Mouse (Mus musculus) stomach, postnatal 0 days (tissue): ENCODE results near the gene Sgca. TPM values are rescaled to one million over a fixed set of nuclear protein-coding genes. Genes with fewer than 3 reads are reported as not detected.

Source experiments
- ATAC-seq: fragments of 200-750 bp; cut with Nextera tagmentation; 2 replicates; pipeline ENCODE4 v1.8.0; 2017; ENCODE audit not compliant: low FRiP score, low TSS enrichment
- DNase-seq: peaks from one replicate; pipeline ENCODE4 v3.0.0-alpha.2; 2016; ENCODE audit warnings: low spot score
- H3K27ac ChIP-seq: fragments of 300-500 bp; sonication (generic); replicated peaks from 2 replicates; pipeline ENCODE4 v1.5.1; 2014; ENCODE audit warnings: mild to moderate bottlenecking, control low read depth
- H3K27me3 ChIP-seq: fragments of 300-500 bp; sonication (generic); 2 replicates; pipeline ENCODE4 v1.6.1; 2014; ENCODE audit warnings: low read length; ENCODE audit not compliant: control insufficient read depth, insufficient read depth
- H3K36me3 ChIP-seq: fragments of 300-500 bp; sonication (generic); 2 replicates; pipeline ENCODE4 v1.6.1; 2014; ENCODE audit warnings: low read length, mixed read lengths; ENCODE audit not compliant: control insufficient read depth, insufficient read depth
- H3K4me1 ChIP-seq: fragments of 300-500 bp; sonication (generic); replicated peaks from 2 replicates; pipeline ENCODE4 v1.6.1; 2014; ENCODE audit warnings: antibody characterized with exemption; ENCODE audit not compliant: control insufficient read depth, insufficient read depth
- H3K4me2 ChIP-seq: fragments of 300-500 bp; sonication (generic); replicated peaks from 2 replicates; pipeline ENCODE4 v1.6.1; 2014; ENCODE audit warnings: low read depth, mild to moderate bottlenecking, control low read depth, moderate library complexity
- H3K4me3 ChIP-seq: fragments of 300-500 bp; sonication (generic); 2 replicates; pipeline ENCODE4 v1.5.1; 2014; ENCODE audit warnings: low read depth, low read length, control low read depth
- H3K9ac ChIP-seq: fragments of 300-500 bp; sonication (generic); 2 replicates; pipeline ENCODE4 v1.6.1; 2014; ENCODE audit warnings: mild to moderate bottlenecking, low read length, control low read depth, mixed read lengths
- H3K9me3 ChIP-seq: fragments of 300-500 bp; sonication (generic); 2 replicates; pipeline ENCODE4 v1.6.1; 2016; ENCODE audit warnings: low read length; ENCODE audit not compliant: control insufficient read depth
- CTCF ChIP-seq: IDR thresholded peaks from 2 replicates; pipeline ENCODE4 v1.5.1; 2016; ENCODE audit warnings: antibody characterized with exemption, low read depth, mild to moderate bottlenecking, moderate library complexity
- EP300 ChIP-seq: optimal IDR thresholded peaks from 2 replicates; pipeline ENCODE3; 2016; ENCODE audit warnings: antibody characterized with exemption
- WGBS: fragments of 180-500 bp; shearing (Covaris S2); extraction: QIAGEN DNeasy Blood & Tissue Kit; methylation state at CpG from one replicate; pipeline ENCODE4 v1.1.7; 2014; 5-methylcytosine and 5-hydroxymethylcytosine counted together
- polyA plus RNA-seq: library from polyadenylated mRNA; unstranded; fragments of >200 nt; fragmentation: Nextera tagmentation; extraction: Ambion mirVana; gene quantifications from 2 replicates; pipeline ENCODE4 v1.2.1, GENCODE M21; 2015

The Sgca gene
- polyA plus RNA-seq, 1 experiment from 2014 or later = 0.47 TPM

DNA sequence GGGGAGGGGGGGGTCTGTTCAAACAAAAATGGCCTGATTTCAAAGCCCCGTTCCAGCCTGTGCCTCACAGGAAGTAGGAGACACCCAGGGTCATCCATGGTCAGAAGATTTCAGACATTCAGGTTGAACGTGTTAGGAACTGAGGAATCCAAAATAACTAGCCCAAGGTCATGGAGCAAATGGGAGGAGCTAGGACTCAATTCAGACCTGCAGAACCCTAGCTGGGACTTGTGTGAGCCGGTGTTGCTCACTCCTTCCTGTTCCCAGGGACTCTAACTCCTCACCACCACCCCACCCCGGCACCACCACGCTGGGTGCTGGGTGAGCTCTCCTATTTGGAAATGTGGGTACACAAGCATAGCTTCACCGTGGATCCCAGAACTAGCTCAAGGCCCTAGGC lies 11.2 kb upstream of the Sgca start:
- H3K4me1 ChIP-seq = peaks cover 5% of the 10 kb centered on the region; the same call in 1 of the 2 replicates
- no peaks in the 10 kb centered on the region for H3K36me3 ChIP-seq
- H3K27ac ChIP-seq = 0 out of 2 replicates have a peak overlapping the region, but pooled peaks have one; percentile 35
- no peak overlapping the region for H3K4me2 ChIP-seq
- H3K9ac ChIP-seq = no peak overlapping the region
- TF ChIP-seq CTCF = no peak
- no peak for TF ChIP-seq EP300
- H3K27me3 ChIP-seq = no peaks in the 10 kb centered on the region
- 42% methylated on average over 6 of the region's 6 CpGs for WGBS
- H3K9me3 ChIP-seq = no peaks in the 10 kb centered on the region
- DNase-seq = no peak
- ATAC-seq = no peak
- H3K4me3 ChIP-seq = no peak overlapping the region

DNA sequence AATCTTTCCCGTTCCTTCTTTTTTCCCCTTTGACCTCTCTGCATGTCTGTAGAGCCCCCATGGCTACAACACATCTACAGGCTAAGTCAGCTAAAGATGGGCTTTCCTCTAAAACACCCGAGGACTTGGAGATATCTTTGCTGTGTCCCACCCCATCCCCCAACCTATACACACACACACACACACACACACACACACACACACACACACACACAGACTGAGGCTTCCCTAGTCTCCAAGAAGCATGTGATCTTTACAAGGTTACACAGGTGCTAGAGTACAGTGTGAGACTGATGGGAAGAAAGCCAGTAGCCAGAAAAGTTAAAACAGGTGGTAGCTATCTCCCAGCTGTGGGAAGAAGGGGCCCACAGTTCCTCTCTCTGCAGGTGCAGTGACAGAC lies 10.3 kb upstream of the Sgca start:
- Histone ChIP-seq H3K36me3 (no peaks in the 10 kb centered on the region), H3K27me3 (no peaks in the 10 kb centered on the region), H3K27ac (no peak overlapping the region), H3K4me2 (no peak overlapping the region), H3K4me1 (peaks cover 5% of the 10 kb centered on the region; the same call in 1 of the 2 replicates), H3K4me3 (no peak overlapping the region), H3K9me3 (no peaks in the 10 kb centered on the region), H3K9ac (no peak overlapping the region)
- TF ChIP-seq CTCF (no peak), EP300 (no peak)
- WGBS = 66% methylated on average over 2 of the region's 2 CpGs
- DNase-seq = no peak
- ATAC-seq = no peak

DNA sequence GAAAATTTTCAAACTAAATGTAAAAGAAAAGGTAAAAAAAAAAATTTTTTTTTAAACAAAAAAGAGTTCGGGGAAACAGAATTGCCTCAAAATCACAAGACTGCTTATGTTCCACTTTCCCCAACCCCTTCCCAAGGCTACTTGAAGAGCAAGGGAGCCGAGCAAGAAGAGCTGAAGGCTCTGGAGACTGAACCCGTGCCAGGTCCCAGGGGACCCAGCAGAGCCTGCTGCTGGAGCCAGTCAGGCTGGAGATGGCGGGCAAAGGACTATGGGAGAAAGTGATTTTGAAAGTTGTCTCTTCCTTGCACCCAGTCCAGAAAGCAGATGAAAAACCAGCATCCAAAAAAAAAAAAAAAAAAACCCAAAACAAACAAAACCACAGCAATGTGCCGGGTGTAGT lies 9.7 kb upstream of the Sgca start:
- Histone ChIP-seq H3K9me3 (no peaks in the 10 kb centered on the region), H3K4me3 (no peak overlapping the region), H3K27me3 (no peaks in the 10 kb centered on the region), H3K9ac (no peak overlapping the region), H3K4me2 (no peak overlapping the region), H3K27ac (no peak overlapping the region), H3K36me3 (no peaks in the 10 kb centered on the region), H3K4me1 (peaks cover 5% of the 10 kb centered on the region; the same call in 1 of the 2 replicates)
- 68% methylated on average over 5 of the region's 5 CpGs for WGBS
- DNase-seq (no peak), ATAC-seq (no peak)
- TF ChIP-seq CTCF = no peak
- TF ChIP-seq EP300 = no peak

DNA sequence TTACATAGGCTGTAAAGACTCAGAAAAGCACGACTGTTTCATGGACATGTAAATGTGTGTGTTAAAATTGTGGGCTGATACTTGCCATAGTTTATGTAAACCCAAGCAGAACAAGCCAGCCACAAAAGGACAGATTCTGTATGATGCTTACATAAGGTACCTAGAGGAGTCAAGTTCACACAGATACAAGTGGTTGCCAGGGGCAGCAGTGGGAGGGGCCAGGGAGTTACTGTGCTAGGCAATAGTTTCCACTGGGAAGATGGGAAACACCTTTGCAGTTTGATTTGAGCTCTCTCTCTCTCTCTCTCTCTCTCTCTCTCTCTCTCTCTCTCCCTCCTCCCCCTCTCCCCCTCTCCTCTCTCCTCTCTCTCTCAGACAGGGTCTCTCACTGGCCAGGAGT lies 9.0 kb upstream of the Sgca start:
- Histone ChIP-seq H3K9ac (no peak overlapping the region), H3K4me3 (no peak overlapping the region), H3K4me2 (no peak overlapping the region), H3K27ac (no peak overlapping the region), H3K27me3 (no peaks in the 10 kb centered on the region), H3K9me3 (no peaks in the 10 kb centered on the region), H3K4me1 (peaks cover 5% of the 10 kb centered on the region; the same call in 1 of the 2 replicates), H3K36me3 (no peaks in the 10 kb centered on the region)
- DNase-seq = no peak
- TF ChIP-seq CTCF (no peak), EP300 (no peak)
- no peak for ATAC-seq
- 31% methylated on average over 1 of the region's 1 CpGs for WGBS

DNA sequence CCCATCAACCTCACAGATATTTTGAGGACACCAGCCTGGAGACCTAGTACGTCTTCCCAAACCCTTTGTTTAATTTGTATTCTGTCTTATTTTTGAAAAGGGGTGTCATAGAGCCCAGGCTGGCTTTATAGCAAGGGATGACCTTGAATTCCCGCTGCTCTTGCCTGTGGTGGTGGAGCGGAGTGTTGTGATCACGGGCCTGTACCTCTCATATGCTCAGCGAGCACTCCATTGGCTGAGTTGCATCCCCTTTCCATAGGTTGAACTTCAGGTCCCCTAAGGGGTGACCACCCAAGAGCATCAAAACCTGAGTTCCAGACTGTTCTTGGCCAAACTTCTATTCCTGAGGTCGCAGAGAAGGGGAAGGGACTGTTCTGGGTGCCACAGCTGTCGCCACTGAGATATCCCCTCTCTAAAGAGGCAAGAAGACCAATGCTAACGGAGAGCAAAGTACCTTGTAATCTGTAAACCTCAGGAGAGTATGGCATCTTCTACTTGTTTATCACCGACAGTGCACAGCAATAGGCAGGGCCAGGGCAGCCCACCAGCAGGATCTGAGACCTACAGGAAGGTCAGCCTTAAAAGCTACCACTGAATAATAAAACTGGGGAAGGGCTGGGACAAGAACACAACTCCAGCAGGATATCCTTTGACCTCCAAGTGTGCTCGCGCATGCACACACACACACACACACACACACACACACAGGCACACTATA lies 3.5 kb upstream of the Sgca start:
- no peaks in the 10 kb centered on the region for H3K9me3 ChIP-seq
- WGBS = 79% methylated on average over 11 of the region's 11 CpGs
- H3K4me2 ChIP-seq = no peak overlapping the region
- ATAC-seq (no peak; the same call in 1 of the 2 replicates), DNase-seq (no peak)
- H3K36me3 ChIP-seq = no peaks in the 10 kb centered on the region
- no peak overlapping the region for H3K9ac ChIP-seq
- H3K27ac ChIP-seq = no peak overlapping the region
- no peaks in the 10 kb centered on the region for H3K27me3 ChIP-seq
- H3K4me1 ChIP-seq = no peaks in the 10 kb centered on the region
- no peak for TF ChIP-seq EP300
- TF ChIP-seq CTCF = no peak
- H3K4me3 ChIP-seq = no peak overlapping the region

DNA sequence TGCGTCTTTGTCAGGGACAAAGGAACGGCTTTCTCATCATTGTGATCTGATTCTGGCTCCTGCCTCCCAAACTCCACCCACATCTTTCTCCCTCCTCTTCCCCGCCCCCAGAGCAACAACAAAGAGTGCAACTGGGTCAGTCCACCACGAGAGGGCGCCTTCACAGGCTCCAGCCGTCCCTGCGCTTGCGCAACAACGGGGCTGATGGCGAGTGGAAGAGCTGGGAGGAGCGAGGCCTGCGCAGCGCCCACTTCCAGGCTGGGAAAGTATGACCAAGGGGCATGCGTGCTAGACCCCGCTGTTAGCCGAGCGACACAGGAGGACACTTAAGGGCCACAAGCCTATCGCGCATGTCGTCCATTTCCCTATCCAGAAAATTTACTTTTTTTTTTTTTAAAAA lies 2.8 kb upstream of the Sgca start:
- WGBS = 0% methylated on average over 20 of the region's 20 CpGs
- ATAC-seq (peak; percentile 90), DNase-seq (peak; percentile 96)
- Histone ChIP-seq H3K27me3 (no peaks in the 10 kb centered on the region), H3K9ac (no peak overlapping the region), H3K9me3 (no peaks in the 10 kb centered on the region), H3K27ac (no peak overlapping the region), H3K36me3 (no peaks in the 10 kb centered on the region), H3K4me2 (peak overlapping the region; percentile 45), H3K4me1 (no peaks in the 10 kb centered on the region), H3K4me3 (no peak overlapping the region)
- peak; percentile 100 for TF ChIP-seq CTCF
- no peak for TF ChIP-seq EP300
